Mouse (Mus musculus) thymus, adult 2 months (tissue): ENCODE results near the gene Prnd. TPM values are rescaled to one million over a fixed set of nuclear protein-coding genes. Genes with fewer than 3 reads are reported as not detected.

Source experiments
- DNase-seq: peaks from one replicate; pipeline ENCODE4 v3.0.0; 2021
- H3K27ac ChIP-seq: fragments of 200-500 bp; 2 replicates; pipeline ENCODE4 v1.5.1; 2012; ENCODE audit warnings: low read length, control low read depth; ENCODE audit not compliant: control insufficient read depth, insufficient read depth
- H3K27me3 ChIP-seq: fragments of 200-500 bp; 2 replicates; pipeline ENCODE4 v1.6.1; 2012; ENCODE audit warnings: mild to moderate bottlenecking, low read length, moderate library complexity, mixed read lengths; ENCODE audit not compliant: control insufficient read depth, insufficient read depth
- H3K36me3 ChIP-seq: fragments of 200-500 bp; 2 replicates; pipeline ENCODE4 v1.6.1; 2012; ENCODE audit warnings: mild to moderate bottlenecking, low read length, moderate library complexity; ENCODE audit not compliant: control insufficient read depth, insufficient read depth
- H3K4me1 ChIP-seq: fragments of 200-500 bp; replicated peaks from 2 replicates; pipeline ENCODE4 v1.6.1; 2012; ENCODE audit warnings: low read length; ENCODE audit not compliant: control insufficient read depth, insufficient read depth
- H3K4me3 ChIP-seq: fragments of 200-500 bp; 2 replicates; pipeline ENCODE4 v1.5.1; 2012; ENCODE audit warnings: mild to moderate bottlenecking, low read length, control low read depth, moderate library complexity; ENCODE audit not compliant: control insufficient read depth, insufficient read depth
- CTCF ChIP-seq: fragments of 200-500 bp; IDR thresholded peaks from 2 replicates; pipeline ENCODE4 v1.5.1; 2012; ENCODE audit warnings: mild to moderate bottlenecking, control low read depth, low read length, moderate library complexity, borderline replicate concordance; ENCODE audit not compliant: control insufficient read depth, poor library complexity, insufficient read depth; ENCODE audit errors: extremely low read depth
- POLR2A ChIP-seq: fragments of 200-500 bp; IDR thresholded peaks from 2 replicates; pipeline ENCODE4 v1.6.1; 2012; ENCODE audit warnings: mild to moderate bottlenecking, low read length, control low read depth, moderate library complexity; ENCODE audit not compliant: control insufficient read depth, poor library complexity, insufficient read depth; ENCODE audit errors: extremely low read depth
- WGBS: fragments of 180-500 bp; shearing (Covaris S2); methylation state at CpG from one replicate; pipeline ENCODE4 v1.1.7; 2018; 5-methylcytosine and 5-hydroxymethylcytosine counted together
- polyA plus RNA-seq: library from polyadenylated mRNA; depleted of rRNA; stranded (reverse); fragments of >200 nt; gene quantifications from 2 replicates; pipeline ENCODE4 v1.2.3, GENCODE M21; 2012

Gene Prnd
- polyA plus RNA-seq, 1 experiment: 1.8 TPM

GRCm38 (mm10) chr2:131970597-131970996 is 19.9 kb downstream of the Prnd start:
- Histone ChIP-seq H3K27me3 (no peaks in the 10 kb centered on the region), H3K4me3 (no peak overlapping the region), H3K27ac (no peak overlapping the region), H3K36me3 (no peaks in the 10 kb centered on the region), H3K4me1 (peaks cover 6% of the 10 kb centered on the region)
- TF ChIP-seq POLR2A (no peak), CTCF (no peak)
- 46% methylated on average over 2 of the region's 2 CpGs for WGBS
- no peak for DNase-seq

- DNase-seq: no peak
- TF ChIP-seq POLR2A (no peak), CTCF (no peak)
- H3K27me3 ChIP-seq: no peaks in the 10 kb centered on the region
- no peak overlapping the region for H3K4me3 ChIP-seq
- no peaks in the 10 kb centered on the region for H3K36me3 ChIP-seq
- WGBS: 78% methylated on average over 4 of the region's 4 CpGs
- H3K4me1 ChIP-seq: peaks cover 6% of the 10 kb centered on the region
- H3K27ac ChIP-seq: no peak overlapping the region
These were observed 20.4 kb downstream of the Prnd start for GRCm38 (mm10) chr2:131971098-131971497.

GRCm38 (mm10) chr2:131976663-131977062 is 26.0 kb downstream of the Prnd start:
- Histone ChIP-seq H3K4me1 (0 out of 2 replicates have a peak, but pooled peaks cover under 1% of the 10 kb centered on the region), H3K36me3 (no peaks in the 10 kb centered on the region), H3K27ac (no peak overlapping the region), H3K27me3 (no peaks in the 10 kb centered on the region), H3K4me3 (no peak overlapping the region)
- DNase-seq: no peak
- WGBS: 55% methylated on average over 3 of the region's 3 CpGs
- no peak for TF ChIP-seq POLR2A

GRCm38 (mm10) chr2:131980866-131981265 is 30.2 kb downstream of the Prnd start:
- no peak overlapping the region for H3K27ac ChIP-seq
- H3K4me1 ChIP-seq: no peaks in the 10 kb centered on the region
- 45% methylated on average over 9 of the region's 9 CpGs for WGBS
- no peak for DNase-seq
- no peaks in the 10 kb centered on the region for H3K27me3 ChIP-seq
- H3K4me3 ChIP-seq: no peak overlapping the region
- TF ChIP-seq POLR2A (no peak), CTCF (no peak)
- H3K36me3 ChIP-seq: no peaks in the 10 kb centered on the region

GRCm38 (mm10) chr2:131982546-131983196 is 32.0 kb downstream of the Prnd start:
- no peaks in the 10 kb centered on the region for H3K4me1 ChIP-seq
- peak; percentile 68 for DNase-seq
- TF ChIP-seq POLR2A (no peak), CTCF (no peak)
- H3K36me3 ChIP-seq: no peaks in the 10 kb centered on the region
- 12% methylated on average over 6 of the region's 6 CpGs for WGBS
- no peak overlapping the region for H3K4me3 ChIP-seq
- H3K27ac ChIP-seq: no peak overlapping the region
- no peaks in the 10 kb centered on the region for H3K27me3 ChIP-seq

GRCm38 (mm10) chr2:131987950-131988349 is 37.3 kb downstream of the Prnd start:
- WGBS: 62% methylated on average over 3 of the region's 3 CpGs
- no peaks in the 10 kb centered on the region for H3K36me3 ChIP-seq
- no peak overlapping the region for H3K27ac ChIP-seq
- H3K27me3 ChIP-seq: no peaks in the 10 kb centered on the region
- no peak for DNase-seq
- H3K4me3 ChIP-seq: no peak overlapping the region
- H3K4me1 ChIP-seq: peaks cover 8% of the 10 kb centered on the region
- TF ChIP-seq POLR2A: no peak
- no peak for TF ChIP-seq CTCF

- no peak for DNase-seq
- no peak for TF ChIP-seq POLR2A
- H3K4me3 ChIP-seq: no peak overlapping the region
- no peaks in the 10 kb centered on the region for H3K27me3 ChIP-seq
- WGBS: 69% methylated on average over 2 of the region's 2 CpGs
- H3K36me3 ChIP-seq: no peaks in the 10 kb centered on the region
- no peak overlapping the region for H3K27ac ChIP-seq
- peaks cover 14% of the 10 kb centered on the region for H3K4me1 ChIP-seq
These were observed 37.9 kb downstream of the Prnd start for GRCm38 (mm10) chr2:131988550-131988949.
